Mouse (Mus musculus) lung, postnatal 36 days (tissue): Measurements from ENCODE around the gene Higd2a.

Experiments
- DNase-seq: peaks from one replicate; pipeline ENCODE4 v3.0.0; 2022; ENCODE audit warnings: mixed read lengths

The Higd2a gene

DNA sequence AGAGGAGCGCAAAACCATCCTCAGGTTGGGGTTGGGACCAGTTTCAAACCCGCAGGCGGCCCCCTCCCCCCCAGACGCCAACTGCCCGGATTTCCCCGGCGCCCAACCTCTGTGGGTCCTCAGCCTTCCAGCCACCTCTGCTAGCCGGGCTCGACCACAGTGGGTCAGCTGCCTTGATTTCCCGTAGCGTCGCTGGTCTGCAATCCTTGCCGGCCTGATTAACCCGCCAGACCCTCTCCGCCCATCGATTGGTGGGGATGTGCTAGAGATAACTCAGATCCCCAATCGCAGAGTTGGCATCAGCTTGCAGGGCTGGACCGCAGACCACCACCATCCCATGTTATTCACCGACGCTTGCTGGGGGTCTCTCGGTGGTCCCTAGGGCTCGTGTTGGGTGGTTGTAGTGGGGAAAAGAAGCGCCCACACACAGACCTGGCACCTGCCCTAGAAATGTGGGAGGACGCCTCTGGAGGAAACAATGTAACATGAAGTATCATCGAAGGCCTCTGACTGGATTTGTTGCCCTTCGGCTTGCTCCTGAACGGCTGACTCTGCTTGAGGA is 32.0 kb downstream of the Higd2a start:
- DNase-seq, result peak; percentile 15

DNA sequence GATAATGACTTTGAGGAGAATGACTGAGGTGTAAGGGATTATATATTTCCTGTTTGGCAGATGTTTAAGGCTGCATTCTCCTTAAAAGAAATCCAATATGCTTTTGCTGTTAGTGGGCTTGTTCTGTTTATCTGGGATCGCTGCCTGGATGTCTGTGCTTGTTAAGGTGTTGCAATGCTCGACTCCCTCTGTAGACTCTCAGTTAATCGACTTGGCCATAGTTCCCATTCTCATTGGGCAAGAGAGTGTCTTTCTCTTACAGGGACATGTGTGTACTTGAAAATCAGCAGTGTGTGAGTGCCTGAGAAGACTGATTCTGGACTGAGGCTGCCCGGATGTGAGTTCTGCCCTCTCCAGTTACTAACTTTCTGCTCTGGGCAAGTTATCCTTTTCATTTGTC is 39.1 kb downstream of the Higd2a start:
- peak; percentile 88 for DNase-seq

GRCm38 (mm10) chr13:54632731-54633277 is 42.8 kb downstream of the Higd2a start:
- peak; percentile 47 for DNase-seq

GRCm38 (mm10) chr13:54635011-54635410 is 45.0 kb downstream of the Higd2a start:
- DNase-seq, result no peak
